Mouse (Mus musculus) ES-E14 (cell line): ENCODE results near the gene Kctd6. TPM values are rescaled to one million over a fixed set of nuclear protein-coding genes. Genes with fewer than 3 reads are reported as not detected.

Experiments used
- DNase-seq: peaks from one replicate; pipeline ENCODE4 v3.0.0-alpha.2; 2013; ENCODE audit warnings: low read depth, low spot score
- H3K27ac ChIP-seq: 2 replicates; pipeline ENCODE4 v1.5.1; 2012; ENCODE audit warnings: low read depth, mild to moderate bottlenecking, low read length, moderate library complexity, mixed read lengths; ENCODE audit not compliant: poor library complexity, insufficient read depth, severe bottlenecking
- H3K36me3 ChIP-seq: 2 replicates; pipeline ENCODE4 v1.6.1; 2012; ENCODE audit warnings: mild to moderate bottlenecking, low read length, moderate library complexity, mixed read lengths; ENCODE audit not compliant: control insufficient read depth, poor library complexity, insufficient read depth, severe bottlenecking
- H3K4me1 ChIP-seq, 2 experiments: fragments of 150-350 bp in 1 of 2; sonication (generic) in 1 of 2; 2 replicates each; pipeline ENCODE4 v1.6.1; 2012; ENCODE audit warnings: low read length in 2 of 2, mild to moderate bottlenecking in 1 of 2, mixed read lengths in 1 of 2; ENCODE audit not compliant: control insufficient read depth in 2 of 2, insufficient read depth in 2 of 2, poor library complexity in 1 of 2
- H3K4me3 ChIP-seq, 2 experiments: fragments of 150-350 bp in 1 of 2; sonication (generic) in 1 of 2; 2 replicates each; pipeline ENCODE4 v1.5.1; 2012; ENCODE audit warnings: low read length in 2 of 2, low read depth in 1 of 2, mild to moderate bottlenecking in 1 of 2, mixed read lengths in 1 of 2; ENCODE audit not compliant: insufficient read depth in 1 of 2, poor library complexity in 1 of 2, severe bottlenecking in 1 of 2
- H3K9ac ChIP-seq: 2 replicates; pipeline ENCODE4 v1.6.1; 2012; ENCODE audit warnings: low read depth, mild to moderate bottlenecking, low read length, mixed read lengths; ENCODE audit not compliant: poor library complexity, insufficient read depth, severe bottlenecking
- H3K9me3 ChIP-seq: fragments of 150-350 bp; sonication (generic); 2 replicates; pipeline ENCODE4 v1.6.1; 2012; ENCODE audit warnings: low read depth, mild to moderate bottlenecking, low read length; ENCODE audit not compliant: control insufficient read depth, insufficient read depth
- CHD2 ChIP-seq: IDR thresholded peaks from 2 replicates; pipeline ENCODE4 v1.6.1; 2014; ENCODE audit warnings: mild to moderate bottlenecking, low read depth, low read length, inconsistent platforms
- HCFC1 ChIP-seq: IDR thresholded peaks from 2 replicates; pipeline ENCODE4 v1.6.1; 2012; ENCODE audit warnings: low read length, inconsistent platforms, borderline replicate concordance; ENCODE audit not compliant: insufficient read depth
- MAFK ChIP-seq: IDR thresholded peaks from 2 replicates; pipeline ENCODE4 v1.6.1; 2014; ENCODE audit warnings: mild to moderate bottlenecking, low read depth, low read length, inconsistent platforms; ENCODE audit not compliant: insufficient read depth
- ZC3H11A ChIP-seq: IDR thresholded peaks from 2 replicates; pipeline ENCODE4 v1.6.1; 2012; ENCODE audit warnings: low read depth, mild to moderate bottlenecking, inconsistent platforms, low read length, borderline replicate concordance
- ZNF384 ChIP-seq: IDR thresholded peaks from 2 replicates; pipeline ENCODE4 v1.6.1; 2012; ENCODE audit warnings: low read depth, low read length, inconsistent platforms
- in situ Hi-C, 2 experiments: fragments of 600-800 bp; cut with MboI; formaldehyde crosslinking; loops; one replicate each; pipeline ENCODE4 v1.15.1; 2025; ENCODE audit warnings: low sequenced_read_pairs in 2 of 2, inconsistent platforms in 1 of 2; ENCODE audit not compliant: unreplicated experiment in 2 of 2
- total RNA-seq: library from RNA; depleted of rRNA; stranded (reverse); fragments of 300-350 nt; gene quantifications from 2 replicates; pipeline ENCODE4 v1.2.3, GENCODE M21; 2012

Gene Kctd6
- total RNA-seq, 1 experiment = 11.9 TPM

- Histone ChIP-seq H3K27ac (no peak overlapping the region), H3K9me3 (no peaks in the 10 kb centered on the region), H3K36me3 (no peaks in the 10 kb centered on the region), H3K4me1 (0 out of 4 replicates have a peak, but pooled peaks cover 0 to 2% of the 10 kb centered on the region in 2 experiments), H3K4me3 (no peak overlapping the region), H3K9ac (no peak overlapping the region)
- TF ChIP-seq ZNF384 (no peak), MAFK (no peak), ZC3H11A (no peak), HCFC1 (no peak), CHD2 (no peak)
- DNase-seq = no peak
- in situ Hi-C loops = loop anchor here in 1 of 2 experiments (25.0 kb wide), 1 partner anchor 108 kb away; no protein-coding TSS in a partner anchor
Measured at GRCm38 (mm10) chr14:8229367-8230019, 15.6 kb downstream of the Kctd6 start.

- in situ Hi-C loops = loop anchor here in 1 of 2 experiments (25.0 kb wide), 1 partner anchor 105 kb away; no protein-coding TSS in a partner anchor
- H3K4me1 ChIP-seq = no peaks in the 10 kb centered on the region
- H3K27ac ChIP-seq = no peak overlapping the region
- TF ChIP-seq ZC3H11A (no peak), HCFC1 (no peak), ZNF384 (no peak), MAFK (no peak), CHD2 (no peak)
- no peak for DNase-seq
- H3K4me3 ChIP-seq = no peak overlapping the region
- no peak overlapping the region for H3K9ac ChIP-seq
- H3K36me3 ChIP-seq = no peaks in the 10 kb centered on the region
- H3K9me3 ChIP-seq = no peaks in the 10 kb centered on the region
Measured at GRCm38 (mm10) chr14:8232155-8232910, 18.4 kb downstream of the Kctd6 start.

GRCm38 (mm10) chr14:8233252-8233651 lies 19.3 kb downstream of the Kctd6 start:
- in situ Hi-C loops = loop anchor here in 1 of 2 experiments (25.0 kb wide), 1 partner anchor 104 kb away; no protein-coding TSS in a partner anchor

GRCm38 (mm10) chr14:8241816-8242215 lies 27.9 kb downstream of the Kctd6 start:
- in situ Hi-C loops = loop anchor here in 1 of 2 experiments (25.0 kb wide), 1 partner anchor 95 kb away; no protein-coding TSS in a partner anchor
- no peaks in the 10 kb centered on the region for H3K9me3 ChIP-seq
- H3K4me3 ChIP-seq = no peak overlapping the region
- no peak for DNase-seq
- no peaks in the 10 kb centered on the region for H3K4me1 ChIP-seq
- no peaks in the 10 kb centered on the region for H3K36me3 ChIP-seq
- no peak overlapping the region for H3K27ac ChIP-seq
- no peak overlapping the region for H3K9ac ChIP-seq
- TF ChIP-seq CHD2 (no peak), ZC3H11A (no peak), ZNF384 (no peak), MAFK (no peak), HCFC1 (no peak)

More at GRCm38 (mm10) chr14:8233252-8233651, 19.3 kb downstream of the Kctd6 start:
- no peak for TF ChIP-seq CHD2
- no peak for TF ChIP-seq ZNF384
- no peak for TF ChIP-seq ZC3H11A
- TF ChIP-seq HCFC1 = no peak
- TF ChIP-seq MAFK = no peak
- Histone ChIP-seq H3K27ac (no peak overlapping the region), H3K36me3 (no peaks in the 10 kb centered on the region), H3K9ac (no peak overlapping the region), H3K9me3 (no peaks in the 10 kb centered on the region), H3K4me1 (no peaks in the 10 kb centered on the region), H3K4me3 (no peak overlapping the region)
- no peak for DNase-seq
